Mouse (Mus musculus) myocyte (in vitro differentiated cells): ENCODE results near the gene Alox5. TPM values are rescaled to one million over a fixed set of nuclear protein-coding genes. Genes with fewer than 3 reads are reported as not detected.

Experiments
- H3K27me3 ChIP-seq: one replicate; pipeline ENCODE4 v1.6.1; 2011; ENCODE audit not compliant: control insufficient read depth, insufficient read depth, insufficient read length
- H3K36me3 ChIP-seq: one replicate; pipeline ENCODE4 v1.6.1; 2011; ENCODE audit not compliant: control insufficient read depth, insufficient read depth
- H3K4me2 ChIP-seq: one replicate; pipeline ENCODE4 v1.6.1; 2011; ENCODE audit warnings: low read depth, control low read depth
- H3K4me3 ChIP-seq: one replicate; pipeline ENCODE4 v1.5.1; 2011; ENCODE audit warnings: mild to moderate bottlenecking, control low read depth, moderate library complexity
- H3K79me2 ChIP-seq: one replicate; pipeline ENCODE4 v1.6.1; 2011; ENCODE audit not compliant: control insufficient read depth, insufficient read depth
- H3ac ChIP-seq: one replicate; pipeline ENCODE4 v1.6.1; 2011; ENCODE audit not compliant: control insufficient read depth, insufficient read length
- CEBPB ChIP-seq: IDR thresholded peaks from 2 replicates; pipeline ENCODE4 v1.6.1; 2011; ENCODE audit warnings: mild to moderate bottlenecking, moderate library complexity; ENCODE audit not compliant: poor library complexity, insufficient read depth, severe bottlenecking
- E2F4 ChIP-seq: IDR thresholded peaks from one replicate; pipeline ENCODE4 v1.6.1; 2011; ENCODE audit warnings: mild to moderate bottlenecking, control low read depth, moderate library complexity; ENCODE audit not compliant: insufficient read depth
- MAX ChIP-seq: IDR thresholded peaks from one replicate; pipeline ENCODE4 v1.6.1; 2011; ENCODE audit warnings: low read depth, mild to moderate bottlenecking, control low read depth
- MYOD1 ChIP-seq, 3 experiments: IDR thresholded peaks; one replicate each; pipeline ENCODE4 v1.6.1; 2011; ENCODE audit warnings: control low read depth in 2 of 3, low read depth in 2 of 3, mild to moderate bottlenecking in 2 of 3, moderate library complexity in 1 of 3; ENCODE audit not compliant: insufficient read length in 2 of 3, control insufficient read depth in 1 of 3
- MYOG ChIP-seq, 3 experiments: IDR thresholded peaks; one replicate each; pipeline ENCODE4 v1.6.1; 2011; ENCODE audit warnings: control low read depth in 2 of 3, low read depth in 2 of 3, mild to moderate bottlenecking in 2 of 3; ENCODE audit not compliant: insufficient read length in 2 of 3, control insufficient read depth in 1 of 3, insufficient read depth in 1 of 3
- POLR2A ChIP-seq: IDR thresholded peaks from one replicate; pipeline ENCODE4 v1.6.1; 2011; ENCODE audit warnings: low read depth, mild to moderate bottlenecking, control low read depth, moderate library complexity; ENCODE audit not compliant: insufficient read length
- POLR2AphosphoS2 ChIP-seq: IDR thresholded peaks from one replicate; pipeline ENCODE4 v1.6.1; 2011; ENCODE audit warnings: low read depth, control low read depth; ENCODE audit not compliant: insufficient read length
- REST ChIP-seq: IDR thresholded peaks from one replicate; pipeline ENCODE4 v1.6.1; 2011; ENCODE audit warnings: mild to moderate bottlenecking, control low read depth, moderate library complexity; ENCODE audit not compliant: insufficient read depth, insufficient read length
- SRF ChIP-seq: IDR thresholded peaks from one replicate; pipeline ENCODE4 v1.6.1; 2011; ENCODE audit warnings: low read depth; ENCODE audit not compliant: control insufficient read depth, insufficient read length
- TCF12 ChIP-seq: IDR thresholded peaks from one replicate; pipeline ENCODE4 v1.6.1; 2011; ENCODE audit warnings: mild to moderate bottlenecking, control low read depth; ENCODE audit not compliant: poor library complexity, insufficient read depth, severe bottlenecking
- TCF3 ChIP-seq: IDR thresholded peaks from one replicate; pipeline ENCODE4 v1.6.1; 2011; ENCODE audit warnings: low read depth, control low read depth; ENCODE audit not compliant: insufficient read length
- USF1 ChIP-seq: IDR thresholded peaks from one replicate; pipeline ENCODE4 v1.6.1; 2011; ENCODE audit warnings: low read depth, mild to moderate bottlenecking, control low read depth, moderate library complexity
- polyA plus RNA-seq: library from polyadenylated mRNA; unstranded; fragments of >200 nt; fragmentation: generic; extraction: Trizol; gene quantifications from one replicate; pipeline ENCODE4 v1.2.1, GENCODE M21; 2012; ENCODE audit warnings: missing spikeins

The Alox5 gene
- polyA plus RNA-seq, 1 experiment = 21.7 TPM

GRCm38 (mm10) chr6:116389481-116389880, 71.5 kb downstream of the Alox5 start:
- no peak overlapping the region for H3K4me2 ChIP-seq
- H3K4me3 ChIP-seq = no peak overlapping the region
- no peaks in the 10 kb centered on the region for H3K27me3 ChIP-seq
- no peaks in the 10 kb centered on the region for H3K36me3 ChIP-seq
- TF ChIP-seq SRF (no peak), TCF12 (no peak), POLR2AphosphoS2 (no peak), USF1 (no peak), POLR2A (no peak), MYOG (IDR thresholded peaks at IDR 0.05; ENCODE audit: control insufficient read depth in 1 of 3, insufficient read depth in 1 of 3, insufficient read length in 2 of 3, low read depth in 2 of 3) (no peak), REST (no peak), TCF3 (no peak), MYOD1 (IDR thresholded peaks at IDR 0.05; ENCODE audit: control insufficient read depth in 1 of 3, insufficient read length in 2 of 3, low read depth in 2 of 3) (no peak), E2F4 (no peak), MAX (no peak), CEBPB (no peak)
- H3ac ChIP-seq = no peak overlapping the region
- peaks cover 10% of the 10 kb centered on the region for H3K79me2 ChIP-seq

DNA sequence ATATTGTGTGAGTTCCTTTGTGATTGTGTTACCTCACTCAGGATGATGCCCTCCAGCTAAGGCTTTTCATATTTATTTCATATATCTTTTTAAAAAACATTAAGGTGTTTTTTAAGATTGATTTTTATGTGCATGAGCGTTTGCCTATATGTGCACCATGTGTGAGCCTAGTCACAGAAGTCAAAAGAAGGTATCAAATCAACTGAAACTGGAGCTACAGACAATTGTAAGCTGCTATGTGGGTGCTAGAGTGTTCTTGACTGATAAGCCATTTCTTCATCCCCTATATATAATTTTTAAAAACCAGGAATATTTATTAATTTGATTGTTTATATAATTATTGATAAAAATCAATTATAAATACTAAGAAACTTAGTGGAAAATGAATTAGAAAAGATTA, 72.9 kb downstream of the Alox5 start:
- no peaks in the 10 kb centered on the region for H3K27me3 ChIP-seq
- TF ChIP-seq CEBPB (no peak), E2F4 (no peak), TCF3 (no peak), USF1 (no peak), TCF12 (no peak), MYOD1 (IDR thresholded peaks at IDR 0.05; ENCODE audit: control insufficient read depth in 1 of 3, insufficient read length in 2 of 3, low read depth in 2 of 3) (no peak), MYOG (IDR thresholded peaks at IDR 0.05; ENCODE audit: control insufficient read depth in 1 of 3, insufficient read depth in 1 of 3, insufficient read length in 2 of 3, low read depth in 2 of 3) (no peak), REST (no peak), POLR2AphosphoS2 (no peak), MAX (no peak), POLR2A (no peak), SRF (no peak)
- no peak overlapping the region for H3K4me2 ChIP-seq
- H3K4me3 ChIP-seq = no peak overlapping the region
- H3K79me2 ChIP-seq = peaks cover 13% of the 10 kb centered on the region
- H3K36me3 ChIP-seq = no peaks in the 10 kb centered on the region
- no peak overlapping the region for H3ac ChIP-seq

DNA sequence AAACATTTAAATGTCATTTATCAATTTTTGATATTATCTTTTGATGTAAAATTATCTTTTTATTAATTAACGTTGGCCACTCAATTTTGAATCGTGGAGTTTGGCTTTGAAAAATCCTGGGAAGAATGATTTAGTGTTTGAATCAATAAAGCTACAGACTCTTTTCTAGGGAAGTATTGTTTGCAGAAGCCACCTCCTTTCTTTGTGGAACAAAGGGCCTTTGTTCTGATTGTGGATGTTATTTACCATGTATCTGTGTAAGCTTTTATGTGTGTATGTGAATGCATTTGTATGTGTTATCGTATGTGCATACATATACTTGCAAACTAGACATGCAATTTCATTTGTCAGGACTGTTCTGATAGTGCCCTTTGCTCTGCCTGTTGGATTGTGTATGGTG, 74.5 kb downstream of the Alox5 start:
- TF ChIP-seq CEBPB (no peak), SRF (no peak), MYOD1 (IDR thresholded peaks at IDR 0.05; ENCODE audit: control insufficient read depth in 1 of 3, insufficient read length in 2 of 3, low read depth in 2 of 3) (no peak), MAX (no peak), POLR2AphosphoS2 (no peak), USF1 (no peak), MYOG (IDR thresholded peaks at IDR 0.05; ENCODE audit: control insufficient read depth in 1 of 3, insufficient read depth in 1 of 3, insufficient read length in 2 of 3, low read depth in 2 of 3) (no peak)
- peaks cover 18% of the 10 kb centered on the region for H3K79me2 ChIP-seq

GRCm38 (mm10) chr6:116386045-116386415, 74.9 kb downstream of the Alox5 start:
- Histone ChIP-seq H3K79me2 (peaks cover 22% of the 10 kb centered on the region), H3K27me3 (no peaks in the 10 kb centered on the region), H3ac (no peak overlapping the region), H3K4me2 (no peak overlapping the region), H3K36me3 (no peaks in the 10 kb centered on the region), H3K4me3 (no peak overlapping the region)
- TF ChIP-seq REST (no peak), MYOG (IDR thresholded peaks at IDR 0.05; ENCODE audit: control insufficient read depth in 1 of 3, insufficient read depth in 1 of 3, insufficient read length in 2 of 3, low read depth in 2 of 3) (no peak), MAX (no peak), TCF12 (no peak), CEBPB (no peak), POLR2AphosphoS2 (no peak), E2F4 (no peak), SRF (no peak), USF1 (no peak), TCF3 (no peak), POLR2A (no peak), MYOD1 (IDR thresholded peaks at IDR 0.05; ENCODE audit: control insufficient read depth in 1 of 3, insufficient read length in 2 of 3, low read depth in 2 of 3) (no peak)

More for the DNA sequence above, 74.5 kb downstream of the Alox5 start:
- Histone ChIP-seq H3ac (no peak overlapping the region), H3K27me3 (no peaks in the 10 kb centered on the region), H3K4me2 (no peak overlapping the region), H3K4me3 (no peak overlapping the region), H3K36me3 (no peaks in the 10 kb centered on the region)
